Mouse (Mus musculus) left cerebral cortex, postnatal 10 days (tissue): ENCODE data around the gene Cd5. TPM values are rescaled to one million over a fixed set of nuclear protein-coding genes. Genes with fewer than 3 reads are reported as not detected.

ENCODE experiments used
- DNase-seq, 2 experiments: peaks; one replicate each; pipeline ENCODE4 v3.0.0; 2021 to 2022; ENCODE audit warnings: low spot score in 2 of 2, mixed read lengths in 1 of 2; ENCODE audit errors: extremely low spot score in 1 of 2
- intact Hi-C: fragments of 180-260 bp; cut with DNase I; formaldehyde crosslinking; loops from one replicate; pipeline ENCODE4 v1.15.1; 2025
- total RNA-seq, 2 experiments: library from RNA; stranded (reverse); gene quantifications; 2 replicates each; pipeline ENCODE4 v1.2.3; 2021

Cd5 gene
- total RNA-seq, 2 experiments from 2014 or later: 0.30 TPM; not detected in 1

DNA sequence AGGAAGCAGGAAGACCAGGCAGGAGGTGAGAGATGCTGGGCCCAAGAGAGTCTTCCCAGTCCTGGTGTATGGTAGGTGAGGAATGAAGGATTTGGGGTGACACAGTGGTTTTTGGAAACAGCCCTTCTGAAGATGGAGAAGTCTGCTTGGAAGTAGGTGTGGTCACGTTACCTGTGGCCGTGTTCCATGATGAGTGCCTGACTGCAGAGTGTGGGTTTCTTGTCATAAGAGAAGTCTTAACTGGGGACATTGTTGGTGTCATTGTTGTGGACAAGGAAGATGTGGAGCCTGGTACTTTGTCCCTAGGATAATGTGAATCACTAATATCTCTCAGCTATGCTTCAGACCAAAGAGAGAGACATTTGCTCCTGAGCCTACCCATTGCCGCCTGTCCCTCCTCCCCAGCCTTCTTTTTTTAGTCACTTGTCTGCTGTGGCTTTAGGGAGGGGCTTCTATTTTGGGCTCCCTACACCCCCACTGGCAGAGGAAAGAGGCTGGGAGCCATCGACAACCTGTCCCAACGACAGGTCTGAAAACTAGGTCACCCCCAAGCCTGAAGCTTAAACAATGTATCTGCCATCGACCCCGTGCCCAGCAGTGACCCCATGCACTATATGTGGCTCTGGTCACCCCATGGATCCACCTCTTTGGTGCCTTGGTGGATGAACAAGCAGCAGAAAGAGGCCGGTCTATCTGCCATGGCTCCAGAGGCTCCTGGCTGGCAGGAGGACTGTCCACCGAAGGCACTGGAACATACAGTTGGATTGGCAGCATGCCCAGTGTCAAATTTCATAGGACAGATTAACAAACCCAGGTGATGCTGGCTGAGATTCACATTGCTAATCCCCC, 21.4 kb upstream of the Cd5 start:
- intact Hi-C loops: no loop called here
- DNase-seq: peak in 1 of 2 experiments; percentile 33

DNA sequence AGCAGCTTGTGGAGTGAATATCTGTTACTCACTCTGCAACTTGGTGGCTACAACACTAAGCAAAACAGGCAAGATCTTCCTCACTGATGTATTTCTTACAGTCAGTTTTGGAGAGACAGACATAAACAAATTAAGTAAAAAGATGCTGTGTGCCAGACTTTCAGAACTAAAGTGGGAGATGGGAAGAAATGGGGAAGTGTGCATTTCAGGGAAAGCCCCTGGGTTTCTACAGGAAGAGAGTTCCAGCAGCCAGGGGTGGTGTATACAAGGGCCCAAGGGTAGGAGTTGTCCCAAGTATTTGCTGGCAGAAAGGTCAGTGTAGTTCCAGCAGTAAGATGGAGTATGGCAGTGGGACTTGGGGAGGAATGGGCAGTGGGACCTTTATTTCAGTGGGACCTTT, 20.7 kb upstream of the Cd5 start:
- DNase-seq: no peak
- intact Hi-C loops: no loop called here

DNA sequence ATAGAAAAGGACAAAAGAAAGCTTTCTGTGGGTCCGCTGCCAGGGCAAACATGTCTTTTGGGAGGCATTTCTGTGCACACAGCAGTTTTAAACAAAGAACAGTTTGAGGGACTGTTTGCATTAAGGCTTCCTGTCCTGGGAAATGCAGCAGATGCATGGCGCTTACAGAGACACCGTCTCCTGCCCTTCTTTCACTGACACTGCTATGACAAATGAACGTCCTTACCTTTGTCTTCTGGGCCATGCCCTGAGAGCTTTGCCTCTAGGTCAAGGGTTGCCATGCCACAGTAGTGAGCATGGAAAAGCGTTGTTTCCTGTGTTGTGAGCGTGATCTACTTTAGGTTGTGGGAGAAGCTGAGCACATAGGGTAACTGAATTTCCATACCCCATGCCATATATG, 19.9 kb upstream of the Cd5 start:
- DNase-seq: no peak
- intact Hi-C loops: no loop called here

DNA sequence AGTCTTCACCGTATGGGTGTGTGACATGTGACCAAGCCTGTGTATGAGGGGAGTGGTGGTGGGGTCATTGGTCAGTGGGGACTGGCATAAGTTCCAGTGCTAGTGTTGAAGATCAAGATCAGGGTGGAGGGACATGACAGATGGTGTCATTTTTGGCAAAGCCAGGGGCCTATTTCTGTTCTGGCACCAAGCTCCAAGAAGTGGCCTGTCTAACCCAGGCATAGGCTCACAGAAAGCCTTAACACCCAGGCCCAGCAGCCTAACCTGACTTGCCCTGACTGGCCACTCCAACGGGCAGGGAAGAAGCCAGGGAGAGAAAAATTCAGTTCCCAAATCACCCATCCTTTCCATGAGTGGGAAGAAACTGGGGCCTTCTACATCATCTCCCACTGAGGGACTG, 18.7 kb upstream of the Cd5 start:
- intact Hi-C loops: no loop called here
- no peak for DNase-seq

DNA sequence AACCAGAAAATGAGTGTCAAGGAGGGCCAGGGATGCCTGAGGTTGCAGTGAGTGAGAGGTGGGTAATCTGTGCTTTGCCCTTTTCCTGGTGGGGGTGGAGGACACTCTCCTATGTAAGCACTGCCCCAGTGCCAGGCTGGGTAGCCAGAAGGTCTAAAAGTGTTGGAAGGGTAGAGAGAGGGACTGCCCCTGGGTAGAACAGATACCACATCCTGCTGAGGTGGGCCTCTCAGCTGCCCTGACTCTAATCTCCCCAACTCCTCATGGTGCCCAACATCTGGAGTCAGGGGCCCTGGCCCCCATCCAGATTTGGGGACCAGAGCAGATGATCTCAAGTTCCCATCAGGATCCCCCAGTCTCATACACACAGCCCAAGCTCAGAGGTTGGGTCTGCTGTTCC, 18.3 kb upstream of the Cd5 start:
- intact Hi-C loops: no loop called here
- no peak for DNase-seq

DNA sequence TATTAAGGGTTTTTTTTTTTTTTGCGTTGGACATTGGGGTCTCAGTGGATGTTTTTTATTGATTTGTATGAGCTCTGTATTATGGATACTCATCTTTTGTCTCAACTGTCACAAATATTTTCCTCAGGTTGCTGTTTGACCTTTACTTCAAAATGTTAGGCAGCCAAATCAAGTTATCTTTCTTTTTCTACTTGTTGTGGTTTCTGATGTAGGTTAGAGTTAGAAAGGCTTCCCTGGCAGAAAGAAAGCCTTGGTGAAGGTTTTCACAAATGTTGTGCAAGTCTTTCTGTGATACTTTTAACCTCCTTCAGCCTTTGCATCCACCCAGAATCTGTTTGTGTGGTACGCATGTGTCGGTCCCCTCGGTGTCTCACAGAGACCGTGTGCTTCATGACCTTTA, 13.8 kb upstream of the Cd5 start:
- intact Hi-C loops: no loop called here
- DNase-seq: no peak

DNA sequence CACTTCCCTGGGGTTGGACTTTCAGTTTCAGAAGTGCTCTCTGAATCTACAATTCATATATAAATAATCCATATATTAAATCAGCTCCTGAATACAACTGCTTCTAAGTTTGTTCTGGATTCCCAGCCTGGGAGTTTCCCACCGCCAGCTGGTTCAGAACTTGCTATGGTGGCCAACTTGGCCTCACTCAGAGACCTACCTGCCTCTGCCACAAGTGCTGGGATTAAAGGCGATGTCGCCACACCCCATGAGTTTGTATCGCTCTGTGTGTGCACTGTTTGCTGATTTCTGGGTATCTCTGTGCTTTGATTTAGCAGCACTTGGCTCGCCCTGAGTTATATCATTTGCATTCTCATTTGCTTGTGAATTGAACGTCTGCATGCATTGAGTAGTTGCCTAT, 13.3 kb upstream of the Cd5 start:
- intact Hi-C loops: no loop called here
- DNase-seq: no peak

DNA sequence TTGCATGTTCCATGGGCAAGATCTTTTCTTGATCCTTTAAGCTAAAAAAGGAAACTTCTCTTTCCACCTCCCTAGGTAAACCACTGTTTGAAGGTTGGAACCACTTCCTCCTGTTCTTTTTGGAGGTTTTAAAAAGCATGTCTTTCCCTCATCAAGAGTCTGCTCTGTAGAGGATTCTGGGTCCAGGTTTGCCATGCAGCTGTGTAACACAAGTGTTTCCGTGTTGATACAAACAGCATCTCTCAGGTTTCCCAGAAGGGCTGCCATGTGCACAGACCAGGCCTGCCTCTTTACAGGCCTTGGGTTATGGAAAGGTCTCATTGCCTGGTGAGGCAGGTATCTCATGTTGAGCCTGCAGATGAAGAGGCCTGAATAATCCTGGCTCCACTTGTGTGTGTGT, 12.8 kb upstream of the Cd5 start:
- intact Hi-C loops: no loop called here

DNA sequence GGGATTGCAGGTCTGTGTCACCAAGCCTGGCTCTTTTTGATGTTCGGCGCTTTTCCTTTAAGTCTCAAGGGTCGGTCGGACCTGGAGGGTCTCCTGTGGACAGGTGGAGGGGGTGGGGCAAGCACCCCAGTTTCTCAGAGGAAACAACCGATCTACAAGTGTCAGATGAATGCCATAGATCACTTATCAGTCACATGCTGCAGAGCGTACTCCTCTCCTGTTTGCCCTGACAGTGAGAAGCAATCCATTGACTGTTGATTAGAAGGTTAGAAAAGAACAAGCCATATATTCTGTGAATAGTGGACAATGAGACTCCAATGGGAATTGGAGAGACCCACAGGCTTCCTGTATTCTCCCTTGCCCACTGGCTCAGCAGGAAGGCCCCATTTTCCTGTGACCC, 11.4 kb upstream of the Cd5 start:
- no peak for DNase-seq
- intact Hi-C loops: no loop called here

More for the DNA sequence above, 12.8 kb upstream of the Cd5 start:
- DNase-seq: no peak

DNA sequence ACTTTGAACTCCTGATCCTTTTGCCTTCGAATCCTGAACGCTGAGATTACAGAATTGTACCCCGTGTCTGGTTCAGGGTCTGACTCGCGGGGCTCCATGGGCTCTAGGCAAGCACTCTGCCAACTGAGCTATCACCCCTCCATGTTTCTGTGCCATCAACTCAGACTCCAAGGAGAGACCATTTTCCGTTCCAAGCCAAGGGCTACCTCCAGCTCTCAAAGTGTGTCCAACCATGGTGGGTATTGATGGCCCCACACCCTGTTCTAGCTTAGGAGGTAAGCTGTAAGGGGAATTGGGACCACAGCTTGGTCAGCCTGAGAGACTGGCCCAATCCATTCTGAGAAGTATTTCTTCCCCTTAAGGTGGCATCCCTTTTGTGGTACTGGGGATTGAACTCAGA, 10.5 kb upstream of the Cd5 start:
- DNase-seq: no peak
- intact Hi-C loops: no loop called here

DNA sequence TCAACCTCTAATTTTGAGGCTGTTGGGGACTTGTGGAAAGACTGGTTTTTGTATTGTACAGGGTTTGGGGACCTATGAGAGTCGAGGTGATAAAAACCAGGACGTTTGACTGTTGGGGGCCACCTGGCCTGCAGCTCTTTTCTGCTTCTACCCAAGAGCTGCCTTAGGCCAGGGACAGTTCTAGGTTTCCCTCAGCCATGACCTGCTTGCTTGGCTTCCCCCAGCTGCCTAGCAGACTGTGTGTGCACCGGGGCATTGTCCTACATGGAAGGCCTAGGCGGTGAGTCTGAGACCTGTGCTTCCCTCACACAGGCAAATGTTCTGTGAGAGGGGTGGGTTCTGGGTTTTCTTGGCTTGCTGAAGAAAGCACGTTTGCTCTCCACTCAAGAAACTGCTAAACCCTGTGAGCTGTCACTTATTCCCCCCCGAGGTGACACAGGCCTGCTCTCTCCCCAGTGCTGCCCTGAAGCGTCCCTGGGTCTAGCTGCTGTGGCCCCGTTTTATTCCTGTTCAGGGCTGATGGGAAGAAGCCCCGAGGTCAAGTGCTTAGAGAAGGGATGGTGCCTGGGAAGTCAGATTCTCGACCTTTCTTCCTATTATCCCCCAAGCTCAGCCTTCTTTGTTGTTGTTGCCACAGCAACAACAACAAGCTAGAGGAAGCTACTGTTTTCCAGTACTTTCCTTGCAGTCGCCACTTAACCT, 9.8 kb upstream of the Cd5 start:
- DNase-seq: no peak
- intact Hi-C loops: no loop called here

DNA sequence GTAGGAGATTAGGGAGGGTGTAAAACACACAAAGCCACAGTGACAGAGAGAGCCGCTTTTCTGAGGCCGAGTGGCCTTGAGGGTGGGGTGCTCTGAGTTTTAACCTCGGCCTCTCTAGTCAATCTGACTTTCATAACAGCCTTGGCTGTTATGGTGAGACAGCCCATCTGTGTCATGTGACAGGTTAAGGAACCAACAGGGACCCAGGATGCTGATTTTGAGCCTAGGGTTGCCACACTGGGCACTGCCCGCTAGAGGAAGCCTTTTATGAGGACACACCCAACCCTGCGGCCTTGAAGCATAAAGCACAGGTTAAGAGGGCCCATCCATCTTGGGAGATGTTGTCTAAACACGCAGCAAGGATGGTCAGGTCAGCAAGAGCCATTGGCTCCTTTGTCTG, 8.9 kb upstream of the Cd5 start:
- no peak for DNase-seq
- intact Hi-C loops: no loop called here

DNA sequence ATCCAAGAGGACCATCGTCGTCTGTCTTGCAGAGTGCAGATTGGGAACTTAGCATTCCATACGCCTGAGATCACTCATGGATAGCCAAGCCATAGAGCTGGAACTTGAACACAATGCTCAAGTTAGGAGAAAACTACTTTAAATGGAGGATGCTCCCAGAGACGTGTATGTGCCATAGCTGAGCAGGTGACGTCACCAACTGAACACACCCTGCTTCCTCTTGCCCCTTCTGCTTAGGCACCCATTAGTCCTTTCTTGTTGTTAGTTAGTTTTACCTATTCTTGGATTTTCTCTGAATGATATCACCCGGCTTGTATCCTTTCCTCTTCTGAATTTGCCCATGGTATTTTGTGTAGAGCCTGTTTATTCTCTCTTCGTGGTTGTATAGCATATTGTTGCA, 8.4 kb upstream of the Cd5 start:
- intact Hi-C loops: no loop called here

DNA sequence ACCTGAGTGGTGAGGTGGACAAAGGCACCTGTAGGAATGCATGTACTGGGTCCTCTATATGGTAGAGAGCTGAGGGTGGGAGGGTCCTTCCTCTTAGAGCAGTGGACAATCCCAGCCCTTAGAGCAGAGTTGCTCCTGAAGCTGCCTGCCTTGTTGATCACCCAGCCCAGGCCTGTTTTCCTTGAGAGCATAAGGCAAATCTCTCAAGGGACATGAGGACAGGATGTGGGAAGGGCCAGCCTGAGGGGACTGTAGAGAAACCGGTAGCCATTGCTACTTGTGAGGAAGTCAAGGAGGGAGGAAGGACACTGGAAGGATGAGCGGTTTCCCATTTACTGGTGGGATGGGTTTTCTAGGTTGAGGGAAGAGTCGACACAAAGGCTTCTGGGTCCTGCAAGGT, 3.8 kb upstream of the Cd5 start:
- intact Hi-C loops: no loop called here

More for the DNA sequence above, 8.4 kb upstream of the Cd5 start:
- DNase-seq: no peak

DNA sequence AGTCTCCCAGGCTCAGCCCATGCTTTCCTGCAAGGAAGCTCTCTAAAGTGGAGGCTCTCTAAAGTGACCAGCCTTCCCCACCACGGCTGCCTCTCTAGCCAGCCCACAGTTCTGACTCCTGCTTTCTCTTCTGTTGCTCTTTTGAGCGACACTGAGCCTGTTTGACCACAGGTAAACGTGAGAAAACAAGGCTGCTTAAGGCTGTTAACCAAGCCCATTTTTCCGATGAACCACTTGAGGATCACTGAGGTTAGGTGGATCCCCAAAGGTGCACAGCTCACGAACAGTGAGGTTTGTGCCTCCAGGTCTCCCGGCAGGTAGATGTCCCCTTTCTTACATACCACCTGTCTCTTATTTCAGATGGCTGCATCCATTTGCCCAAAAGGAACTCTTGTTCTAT, 3.3 kb upstream of the Cd5 start:
- DNase-seq: no peak
- intact Hi-C loops: no loop called here

More for the DNA sequence above, 3.8 kb upstream of the Cd5 start:
- DNase-seq: no peak

DNA sequence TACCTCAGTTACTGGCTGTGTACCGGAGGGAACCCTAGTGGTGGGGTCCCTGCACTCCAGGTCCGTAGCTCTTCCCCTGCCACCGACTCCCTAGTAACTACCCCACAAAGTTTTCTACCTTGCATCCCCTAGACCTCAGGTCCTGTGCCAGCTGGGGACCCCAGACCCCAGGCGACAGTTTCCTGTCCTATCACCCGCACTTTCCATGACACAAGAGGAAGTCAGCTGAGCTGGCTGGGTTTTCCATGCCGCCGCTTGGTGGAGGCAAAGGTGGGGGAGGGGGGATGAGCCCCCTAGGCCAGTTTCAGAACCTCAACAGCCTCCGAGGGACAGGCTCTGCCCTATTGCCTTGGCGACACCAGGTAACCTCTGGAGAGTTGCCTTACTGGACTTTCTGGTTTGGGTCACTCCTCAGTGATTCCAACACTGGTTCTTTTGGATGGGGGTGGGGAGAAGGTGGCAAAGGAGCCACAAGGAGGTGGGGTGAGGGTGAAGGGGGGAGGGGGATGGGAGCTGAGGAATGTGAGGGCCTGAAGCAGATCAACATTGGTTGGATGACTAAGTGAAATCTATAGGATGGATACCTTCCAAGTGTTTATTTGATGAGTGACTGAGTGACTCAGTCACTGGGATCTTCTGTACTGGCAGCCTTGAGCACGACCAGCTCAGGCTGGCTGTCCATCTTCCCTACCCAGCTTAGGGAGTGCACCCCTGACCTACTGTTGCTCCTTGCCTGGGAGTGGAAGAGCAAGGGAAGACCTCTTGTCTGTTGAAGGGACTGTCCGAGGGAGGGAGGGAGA, 2.0 kb upstream of the Cd5 start:
- DNase-seq: no peak

DNA sequence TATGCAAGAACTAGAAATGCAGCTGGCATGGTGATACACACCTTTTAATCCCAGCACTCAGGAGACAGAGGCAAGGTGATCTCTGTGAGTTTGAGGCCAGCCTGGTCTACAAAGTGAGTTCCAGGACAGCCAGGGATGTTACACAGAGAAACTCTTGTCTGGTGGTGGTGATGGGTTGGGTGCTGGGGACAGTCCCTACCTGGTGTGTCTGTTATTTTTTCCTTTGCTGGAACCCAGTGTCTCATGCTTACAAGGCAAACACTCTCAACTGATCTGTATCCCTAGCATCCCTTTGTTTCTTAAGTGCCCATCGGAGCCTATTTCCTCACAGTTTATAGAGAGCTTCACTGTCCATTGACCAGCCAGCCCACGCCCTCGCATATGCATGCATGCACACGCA, 1.1 kb upstream of the Cd5 start:
- DNase-seq: no peak

More for the DNA sequence above, 2.0 kb upstream of the Cd5 start:
- intact Hi-C loops: no loop called here

DNA sequence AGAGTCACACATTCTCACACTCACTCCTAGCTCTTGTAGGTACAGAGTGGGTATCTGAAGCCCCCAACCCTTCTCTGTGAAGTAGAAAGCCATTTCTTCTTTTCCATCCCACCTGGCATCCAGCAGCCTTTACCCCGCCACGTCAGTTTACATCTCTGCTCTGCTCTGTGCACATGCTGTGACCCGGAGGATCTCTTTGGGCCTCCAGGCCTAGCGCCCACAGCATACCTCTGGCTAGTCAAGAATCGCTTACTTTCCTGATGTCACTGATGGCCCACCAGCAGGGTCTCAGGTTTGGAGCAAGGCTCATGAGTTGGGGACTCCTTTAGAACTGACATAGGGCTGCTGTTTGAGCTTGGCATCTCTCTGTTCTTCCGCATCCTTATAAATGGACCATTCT, 764 bp downstream of the Cd5 start:
- intact Hi-C loops: no loop called here
- no peak for DNase-seq

More for the DNA sequence above, 1.1 kb upstream of the Cd5 start:
- intact Hi-C loops: no loop called here

DNA sequence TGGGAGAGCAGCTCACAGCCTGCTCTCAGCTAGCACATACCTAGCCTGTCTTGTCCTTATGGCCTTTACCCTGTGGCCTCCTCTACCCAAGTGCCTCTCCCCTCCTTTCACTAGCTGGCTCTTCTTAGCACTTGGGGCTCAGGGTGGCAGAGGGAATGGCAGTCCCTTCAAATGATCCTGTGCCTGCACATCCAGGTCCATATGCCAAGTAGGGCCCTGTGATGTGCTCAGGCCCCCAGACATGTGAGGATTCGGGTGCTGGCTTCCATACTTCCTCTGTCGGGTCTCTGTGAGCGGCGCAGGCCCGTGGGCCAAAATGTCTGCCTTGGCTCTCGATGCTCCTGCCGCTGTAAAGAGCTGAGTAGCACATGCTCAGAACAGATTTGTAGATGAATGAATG, 2.9 kb downstream of the Cd5 start:
- DNase-seq: no peak
- intact Hi-C loops: no loop called here

DNA sequence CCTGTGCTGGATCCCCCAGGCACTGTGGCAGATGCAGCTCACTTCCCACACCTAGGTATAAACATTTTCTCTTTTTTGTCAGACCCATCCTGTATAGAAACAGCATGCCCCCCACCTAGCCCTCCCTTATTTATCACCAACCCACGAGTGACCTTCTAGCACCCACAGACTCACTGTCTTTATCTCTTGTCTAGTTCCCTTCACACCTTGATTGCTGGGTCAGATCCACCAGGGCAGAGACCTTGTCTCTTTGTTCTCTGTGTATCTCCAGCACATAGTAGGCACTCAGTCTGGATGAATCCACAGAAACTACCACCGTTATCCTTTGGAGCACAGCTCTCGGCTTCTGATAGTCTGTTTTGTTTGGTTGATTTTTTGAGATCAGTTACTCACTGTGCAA, 3.7 kb downstream of the Cd5 start:
- intact Hi-C loops: no loop called here
- no peak for DNase-seq
